Mouse (Mus musculus): ENCODE results near the gene Hspa4l.

DNA sequence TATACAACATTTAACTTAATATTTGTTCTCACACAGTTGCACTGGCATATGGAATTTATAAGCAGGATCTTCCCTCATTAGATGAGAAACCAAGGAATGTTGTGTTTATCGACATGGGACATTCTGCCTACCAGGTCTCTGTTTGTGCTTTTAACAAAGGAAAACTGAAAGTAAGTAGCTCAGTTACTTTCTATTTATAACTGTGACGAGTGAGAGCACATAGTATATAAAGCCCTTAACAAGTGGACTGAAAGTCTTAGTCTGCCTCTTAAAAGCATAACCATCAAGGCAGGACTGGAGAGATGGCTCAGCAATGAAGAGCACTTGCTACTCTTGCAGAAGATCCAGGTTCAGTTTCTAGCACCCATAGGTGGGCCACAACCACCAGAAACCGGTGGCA is 16.5 kb downstream of the Hspa4l start:
- no peak for TF ChIP-seq CTCF (IDR thresholded peaks at IDR 0.05; ENCODE audit: insufficient read depth, low read length)
- TF ChIP-seq POLR2A (IDR thresholded peaks at IDR 0.05; ENCODE audit: borderline replicate concordance, extremely low read depth, low read depth, low read length) = no peak
